Mouse (Mus musculus): Measurements from ENCODE around the gene Jam3. TPM values are rescaled to one million over a fixed set of nuclear protein-coding genes. Genes with fewer than 3 reads are reported as not detected.

Gene Jam3
- polyA plus RNA-seq, 1 experiment from 2014 or later, result 70.0 TPM

DNA sequence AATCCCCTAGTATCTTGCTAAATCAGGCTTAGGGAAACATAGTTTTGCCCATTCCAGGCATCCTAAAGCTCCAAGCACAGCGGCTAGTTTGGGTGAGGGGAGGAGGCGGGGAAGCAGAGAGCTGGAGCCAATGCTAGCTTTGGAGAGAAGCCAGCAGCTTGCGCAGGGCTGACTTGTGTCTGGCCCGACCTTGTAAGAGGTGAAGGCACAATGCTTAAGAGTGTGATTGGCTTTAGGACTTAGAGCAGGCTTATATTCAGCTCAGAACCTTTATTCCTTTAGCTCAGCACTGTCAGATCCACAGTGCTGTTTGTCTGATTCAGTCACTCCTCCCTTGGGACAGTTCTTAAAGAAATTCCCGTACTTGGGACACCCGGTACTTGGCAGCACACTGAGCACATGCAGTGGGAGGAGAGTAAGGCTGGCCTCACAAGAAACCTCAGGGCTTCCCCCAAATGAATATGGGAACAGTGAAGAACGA is 36.3 kb upstream of the Jam3 start:
- H3K27ac ChIP-seq (ENCODE audit: low read length), result peak overlapping the region; percentile 90
- no peak overlapping the region for H3K9ac ChIP-seq (replicated peaks; ENCODE audit: low read depth, low read length)

GRCm38 (mm10) chr9:27190461-27190860 is 35.2 kb upstream of the Jam3 start:
- Histone ChIP-seq H3K4me3 (ENCODE audit: low read depth, low read length) (no peak overlapping the region), H3K4me2 (replicated peaks; ENCODE audit: low read depth, low read length) (no peak overlapping the region)
- WGBS, result 72% methylated on average over 8 of the region's 8 CpGs

More for the DNA sequence above, 36.3 kb upstream of the Jam3 start:
- Histone ChIP-seq H3K36me3 (ENCODE audit: control insufficient read depth, insufficient read depth, low read length) (no peaks in the 10 kb centered on the region), H3K4me2 (replicated peaks; ENCODE audit: low read depth, low read length) (peak overlapping the region; percentile 59), H3K9me3 (ENCODE audit: control insufficient read depth, low read depth, low read length) (no peaks in the 10 kb centered on the region), H3K4me3 (ENCODE audit: low read depth, low read length) (peak overlapping the region; percentile 11; the same call in 1 of the 2 replicates), H3K27me3 (ENCODE audit: control insufficient read depth, insufficient read depth, low read length) (no peaks in the 10 kb centered on the region), H3K4me1 (ENCODE audit: control insufficient read depth, insufficient read depth, low read length) (peaks cover 14% of the 10 kb centered on the region; the same call in 1 of the 2 replicates)
- peak; percentile 64 for ATAC-seq (ENCODE audit: insufficient number of reproducible peaks, insufficient read depth, low FRiP score, low read depth)
- 3% methylated on average over 7 of the region's 7 CpGs for WGBS

DNA sequence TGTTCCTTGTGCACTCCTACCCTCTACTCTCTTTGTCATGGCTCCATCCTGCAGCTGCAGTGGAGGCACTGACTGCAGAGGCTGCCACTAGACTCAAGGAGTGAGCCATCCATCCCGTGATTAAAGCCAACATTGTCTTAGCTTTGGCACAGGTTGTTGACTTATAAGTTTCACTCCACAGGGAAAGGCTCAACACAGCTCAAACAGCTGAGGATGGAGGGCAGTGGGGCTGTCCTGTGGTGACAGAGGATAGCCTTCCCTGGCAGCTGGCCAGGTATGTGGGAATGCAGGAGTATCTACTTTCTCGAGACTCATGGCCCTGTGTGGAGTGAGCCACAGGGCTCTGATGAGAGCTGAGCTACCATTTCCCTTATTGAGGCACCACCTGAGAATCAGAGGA is 34.1 kb upstream of the Jam3 start:
- no peak overlapping the region for H3K4me3 ChIP-seq (ENCODE audit: low read depth, low read length)
- WGBS, result 55% methylated on average over 2 of the region's 2 CpGs
- ATAC-seq (ENCODE audit: insufficient number of reproducible peaks, insufficient read depth, low FRiP score, low read depth), result no peak
- no peaks in the 10 kb centered on the region for H3K36me3 ChIP-seq (ENCODE audit: control insufficient read depth, insufficient read depth, low read length)
- H3K4me1 ChIP-seq (ENCODE audit: control insufficient read depth, insufficient read depth, low read length), result peaks cover 14% of the 10 kb centered on the region; the same call in 1 of the 2 replicates
- H3K27me3 ChIP-seq (ENCODE audit: control insufficient read depth, insufficient read depth, low read length), result no peaks in the 10 kb centered on the region
- H3K27ac ChIP-seq (ENCODE audit: low read length), result no peak overlapping the region
- H3K9me3 ChIP-seq (ENCODE audit: control insufficient read depth, low read depth, low read length), result no peaks in the 10 kb centered on the region
- H3K4me2 ChIP-seq (replicated peaks; ENCODE audit: low read depth, low read length), result no peak overlapping the region
- no peak overlapping the region for H3K9ac ChIP-seq (replicated peaks; ENCODE audit: low read depth, low read length)

More at GRCm38 (mm10) chr9:27190461-27190860, 35.2 kb upstream of the Jam3 start:
- H3K9ac ChIP-seq (replicated peaks; ENCODE audit: low read depth, low read length), result no peak overlapping the region
- no peaks in the 10 kb centered on the region for H3K9me3 ChIP-seq (ENCODE audit: control insufficient read depth, low read depth, low read length)
- H3K27ac ChIP-seq (ENCODE audit: low read length), result no peak overlapping the region
- no peaks in the 10 kb centered on the region for H3K36me3 ChIP-seq (ENCODE audit: control insufficient read depth, insufficient read depth, low read length)
- ATAC-seq (ENCODE audit: insufficient number of reproducible peaks, insufficient read depth, low FRiP score, low read depth), result no peak
- H3K27me3 ChIP-seq (ENCODE audit: control insufficient read depth, insufficient read depth, low read length), result no peaks in the 10 kb centered on the region
- H3K4me1 ChIP-seq (ENCODE audit: control insufficient read depth, insufficient read depth, low read length), result peaks cover 14% of the 10 kb centered on the region; the same call in 1 of the 2 replicates

GRCm38 (mm10) chr9:27188677-27189241 is 33.5 kb upstream of the Jam3 start:
- Histone ChIP-seq H3K9me3 (ENCODE audit: control insufficient read depth, low read depth, low read length) (no peaks in the 10 kb centered on the region), H3K27me3 (ENCODE audit: control insufficient read depth, insufficient read depth, low read length) (no peaks in the 10 kb centered on the region), H3K4me1 (ENCODE audit: control insufficient read depth, insufficient read depth, low read length) (peaks cover 14% of the 10 kb centered on the region; the same call in 1 of the 2 replicates), H3K9ac (replicated peaks; ENCODE audit: low read depth, low read length) (no peak overlapping the region), H3K36me3 (ENCODE audit: control insufficient read depth, insufficient read depth, low read length) (no peaks in the 10 kb centered on the region), H3K4me2 (replicated peaks; ENCODE audit: low read depth, low read length) (no peak overlapping the region), H3K4me3 (ENCODE audit: low read depth, low read length) (no peak overlapping the region), H3K27ac (ENCODE audit: low read length) (no peak overlapping the region)
- 72% methylated on average over 7 of the region's 7 CpGs for WGBS
- no peak for ATAC-seq (ENCODE audit: insufficient number of reproducible peaks, insufficient read depth, low FRiP score, low read depth)

DNA sequence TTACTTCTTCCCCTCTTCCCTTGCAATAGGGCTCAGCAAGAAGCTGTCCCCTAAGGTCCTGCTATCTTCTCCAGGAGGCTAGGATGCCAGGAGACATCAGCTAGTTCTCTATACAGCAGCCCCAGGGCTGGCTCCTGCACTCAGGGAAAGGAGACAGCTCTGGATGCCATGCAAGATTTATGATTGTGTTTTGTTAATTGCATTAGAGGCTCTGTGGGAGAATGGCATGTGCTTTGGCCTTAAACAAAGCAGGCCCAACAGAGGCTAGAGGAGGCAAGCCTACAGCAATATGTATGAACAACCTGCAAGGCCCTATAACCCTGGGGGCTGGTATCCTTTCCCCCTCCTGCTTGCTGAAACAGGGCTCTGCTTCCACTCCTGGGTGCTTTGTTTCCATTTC is 30.6 kb upstream of the Jam3 start:
- no peaks in the 10 kb centered on the region for H3K36me3 ChIP-seq (ENCODE audit: control insufficient read depth, insufficient read depth, low read length)
- no peak overlapping the region for H3K4me3 ChIP-seq (ENCODE audit: low read depth, low read length)
- H3K9me3 ChIP-seq (ENCODE audit: control insufficient read depth, low read depth, low read length), result no peaks in the 10 kb centered on the region

GRCm38 (mm10) chr9:27182087-27182486 is 26.9 kb upstream of the Jam3 start:
- no peaks in the 10 kb centered on the region for H3K9me3 ChIP-seq (ENCODE audit: control insufficient read depth, low read depth, low read length)
- no peaks in the 10 kb centered on the region for H3K4me1 ChIP-seq (ENCODE audit: control insufficient read depth, insufficient read depth, low read length)
- no peaks in the 10 kb centered on the region for H3K36me3 ChIP-seq (ENCODE audit: control insufficient read depth, insufficient read depth, low read length)
- H3K4me2 ChIP-seq (replicated peaks; ENCODE audit: low read depth, low read length), result no peak overlapping the region
- H3K9ac ChIP-seq (replicated peaks; ENCODE audit: low read depth, low read length), result no peak overlapping the region
- WGBS, result 78% methylated on average over 5 of the region's 5 CpGs
- no peak for ATAC-seq (ENCODE audit: insufficient number of reproducible peaks, insufficient read depth, low FRiP score, low read depth)
- H3K4me3 ChIP-seq (ENCODE audit: low read depth, low read length), result no peak overlapping the region
- H3K27ac ChIP-seq (ENCODE audit: low read length), result no peak overlapping the region
- H3K27me3 ChIP-seq (ENCODE audit: control insufficient read depth, insufficient read depth, low read length), result no peaks in the 10 kb centered on the region

More for the DNA sequence above, 30.6 kb upstream of the Jam3 start:
- H3K4me1 ChIP-seq (ENCODE audit: control insufficient read depth, insufficient read depth, low read length), result no peaks in the 10 kb centered on the region
- H3K9ac ChIP-seq (replicated peaks; ENCODE audit: low read depth, low read length), result no peak overlapping the region
- no peaks in the 10 kb centered on the region for H3K27me3 ChIP-seq (ENCODE audit: control insufficient read depth, insufficient read depth, low read length)
- no peak overlapping the region for H3K4me2 ChIP-seq (replicated peaks; ENCODE audit: low read depth, low read length)
- no peak overlapping the region for H3K27ac ChIP-seq (ENCODE audit: low read length)
- no peak for ATAC-seq (ENCODE audit: insufficient number of reproducible peaks, insufficient read depth, low FRiP score, low read depth)

DNA sequence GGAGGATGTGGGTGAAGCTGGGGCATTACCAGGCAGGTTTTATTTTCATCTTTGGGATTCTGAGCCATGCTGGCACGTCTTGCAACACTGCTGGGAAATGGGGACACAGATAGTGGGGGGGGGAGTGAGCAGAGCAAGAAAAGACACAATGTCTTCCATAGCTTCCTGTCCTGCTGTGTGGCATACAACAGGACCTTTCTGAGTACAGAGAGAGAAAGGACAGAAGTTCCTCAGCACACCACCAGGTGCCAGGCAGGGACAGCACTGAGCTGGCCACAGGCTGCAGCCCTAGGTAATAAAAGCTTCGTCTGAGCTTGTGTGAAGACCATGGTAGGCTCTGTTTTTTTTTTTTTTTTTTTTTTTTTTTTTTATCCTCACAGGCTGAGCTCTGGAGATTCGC is 25.3 kb upstream of the Jam3 start:
- H3K9me3 ChIP-seq (ENCODE audit: control insufficient read depth, low read depth, low read length), result no peaks in the 10 kb centered on the region
- H3K27ac ChIP-seq (ENCODE audit: low read length), result no peak overlapping the region
- H3K27me3 ChIP-seq (ENCODE audit: control insufficient read depth, insufficient read depth, low read length), result no peaks in the 10 kb centered on the region
- ATAC-seq (ENCODE audit: insufficient number of reproducible peaks, insufficient read depth, low FRiP score, low read depth), result no peak
- H3K9ac ChIP-seq (replicated peaks; ENCODE audit: low read depth, low read length), result no peak overlapping the region
- no peak overlapping the region for H3K4me2 ChIP-seq (replicated peaks; ENCODE audit: low read depth, low read length)
- H3K4me1 ChIP-seq (ENCODE audit: control insufficient read depth, insufficient read depth, low read length), result no peaks in the 10 kb centered on the region
- H3K36me3 ChIP-seq (ENCODE audit: control insufficient read depth, insufficient read depth, low read length), result no peaks in the 10 kb centered on the region
- WGBS, result 58% methylated on average over 3 of the region's 3 CpGs
- no peak overlapping the region for H3K4me3 ChIP-seq (ENCODE audit: low read depth, low read length)

DNA sequence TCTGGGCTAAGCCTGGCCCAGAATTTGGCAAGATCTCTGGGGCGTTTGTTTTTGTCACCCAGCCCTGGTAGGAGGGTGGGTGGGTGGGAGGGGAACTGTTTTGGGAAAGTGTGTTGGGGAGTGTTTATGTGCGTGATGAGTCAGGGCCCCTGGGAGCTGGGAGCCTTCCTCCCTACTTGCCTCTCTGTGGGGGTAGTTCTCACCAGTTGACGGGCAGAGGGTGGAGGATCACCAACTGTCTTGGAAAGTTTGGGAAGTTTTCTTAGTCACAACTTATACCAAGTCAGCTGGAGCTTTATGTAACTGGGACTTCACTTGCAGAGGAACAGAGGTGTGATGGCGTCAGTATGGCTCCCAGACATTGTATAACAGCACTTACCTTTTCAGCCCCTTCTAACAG is 23.7 kb upstream of the Jam3 start:
- no peaks in the 10 kb centered on the region for H3K27me3 ChIP-seq (ENCODE audit: control insufficient read depth, insufficient read depth, low read length)
- H3K4me3 ChIP-seq (ENCODE audit: low read depth, low read length), result no peak overlapping the region
- H3K4me1 ChIP-seq (ENCODE audit: control insufficient read depth, insufficient read depth, low read length), result no peaks in the 10 kb centered on the region
- H3K4me2 ChIP-seq (replicated peaks; ENCODE audit: low read depth, low read length), result no peak overlapping the region
- H3K9me3 ChIP-seq (ENCODE audit: control insufficient read depth, low read depth, low read length), result no peaks in the 10 kb centered on the region
- WGBS, result 56% methylated on average over 4 of the region's 4 CpGs
- no peak for ATAC-seq (ENCODE audit: insufficient number of reproducible peaks, insufficient read depth, low FRiP score, low read depth)
- H3K27ac ChIP-seq (ENCODE audit: low read length), result no peak overlapping the region
- H3K9ac ChIP-seq (replicated peaks; ENCODE audit: low read depth, low read length), result no peak overlapping the region
- H3K36me3 ChIP-seq (ENCODE audit: control insufficient read depth, insufficient read depth, low read length), result no peaks in the 10 kb centered on the region

DNA sequence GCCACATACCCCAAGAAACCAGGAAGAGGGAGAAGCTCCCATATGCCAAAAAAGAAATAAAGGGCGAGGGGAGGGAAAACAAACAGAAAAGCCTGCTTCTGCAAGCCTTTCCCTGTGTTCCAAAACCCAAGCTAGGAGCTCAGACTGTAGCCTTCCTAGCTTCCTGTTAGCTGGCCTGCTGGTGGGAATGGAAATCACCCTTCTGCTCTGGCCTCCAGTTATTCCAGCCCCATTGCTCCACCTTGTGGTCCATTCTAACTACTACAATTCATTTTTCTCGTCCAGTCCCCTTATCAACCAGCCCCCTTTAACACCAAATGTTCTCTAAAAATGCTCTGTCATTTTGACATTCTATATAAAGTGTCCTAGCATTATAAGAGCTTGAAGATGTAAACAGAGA is 20.9 kb upstream of the Jam3 start:
- no peak overlapping the region for H3K27ac ChIP-seq (ENCODE audit: low read length)
- 0% methylated on average over 2 of the region's 2 CpGs for WGBS

More for the DNA sequence above, 20.9 kb upstream of the Jam3 start:
- Histone ChIP-seq H3K36me3 (ENCODE audit: control insufficient read depth, insufficient read depth, low read length) (no peaks in the 10 kb centered on the region), H3K4me2 (replicated peaks; ENCODE audit: low read depth, low read length) (no peak overlapping the region), H3K9me3 (ENCODE audit: control insufficient read depth, low read depth, low read length) (no peaks in the 10 kb centered on the region), H3K27me3 (ENCODE audit: control insufficient read depth, insufficient read depth, low read length) (no peaks in the 10 kb centered on the region), H3K9ac (replicated peaks; ENCODE audit: low read depth, low read length) (no peak overlapping the region), H3K4me1 (ENCODE audit: control insufficient read depth, insufficient read depth, low read length) (no peaks in the 10 kb centered on the region), H3K4me3 (ENCODE audit: low read depth, low read length) (no peak overlapping the region)
- ATAC-seq (ENCODE audit: insufficient number of reproducible peaks, insufficient read depth, low FRiP score, low read depth), result peak; percentile 65; the same call in 1 of the 2 replicates

Measured in stomach, embryonic 14.5 days (tissue).